Mouse (Mus musculus): ENCODE measurements around the gene Asrgl1.

GRCm38 (mm10) chr19:9106096-9106495 is 29.3 kb downstream of the Asrgl1 start:
- TF ChIP-seq CTCF (IDR thresholded peaks at IDR 0.05; ENCODE audit: low read depth) (no peak), EP300 (IDR thresholded peaks at IDR 0.05; ENCODE audit: low read depth) (no peak)

Data from heart, postnatal 0 days (tissue).